Mouse (Mus musculus) bone marrow macrophage, adult 2 months (primary cell): ENCODE measurements around the gene Hpf1. TPM values are rescaled to one million over a fixed set of nuclear protein-coding genes. Genes with fewer than 3 reads are reported as not detected.

Source experiments
- H3K27ac ChIP-seq: 2 replicates; pipeline ENCODE4 v1.5.1; 2012; ENCODE audit warnings: low read depth, low read length; ENCODE audit not compliant: insufficient read depth
- H3K4me1 ChIP-seq: 2 replicates; pipeline ENCODE4 v1.6.1; 2012; ENCODE audit warnings: low read length; ENCODE audit not compliant: control insufficient read depth, insufficient read depth
- H3K4me3 ChIP-seq: 2 replicates; pipeline ENCODE4 v1.5.1; 2012; ENCODE audit warnings: mild to moderate bottlenecking, low read length, moderate library complexity; ENCODE audit not compliant: insufficient read depth
- CTCF ChIP-seq: IDR thresholded peaks from 2 replicates; pipeline ENCODE4 v1.5.1; 2012; ENCODE audit warnings: low read depth, mild to moderate bottlenecking, low read length, moderate library complexity
- POLR2A ChIP-seq: IDR thresholded peaks from 2 replicates; pipeline ENCODE4 v1.6.1; 2012; ENCODE audit warnings: mild to moderate bottlenecking, low read depth, low read length, borderline replicate concordance
- polyA plus RNA-seq: library from polyadenylated mRNA; stranded (reverse); fragments of >200 nt; gene quantifications from 2 replicates; pipeline ENCODE4 v1.2.4, GENCODE M21; 2012; ENCODE audit not compliant: missing spikeins, insufficient read depth, insufficient read length

Gene Hpf1
- polyA plus RNA-seq, 1 experiment: 54.3 TPM

DNA sequence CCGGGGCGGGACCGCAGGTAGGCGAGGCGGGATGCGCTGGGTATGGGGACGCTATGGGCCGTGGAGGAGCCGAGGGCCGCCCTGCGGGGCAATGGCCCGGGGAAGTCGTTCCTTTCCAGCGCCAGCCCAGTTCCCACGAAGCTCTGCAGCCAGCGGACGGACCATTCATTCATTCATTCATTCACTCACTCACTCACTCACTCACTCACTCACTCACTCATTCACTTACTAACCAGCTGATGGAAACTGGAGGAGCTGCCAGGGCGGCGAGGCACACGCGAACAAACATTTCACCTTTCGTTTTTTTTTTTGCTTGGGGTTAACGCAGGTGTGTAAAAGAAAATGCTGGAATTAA lies 279 bp downstream of the Hpf1 start:
- peak overlapping the region; percentile 87 for H3K4me3 ChIP-seq
- TF ChIP-seq POLR2A (no peak), CTCF (no peak)
- peaks cover 43% of the 10 kb centered on the region for H3K4me1 ChIP-seq
- peak overlapping the region; percentile 35 for H3K27ac ChIP-seq

DNA sequence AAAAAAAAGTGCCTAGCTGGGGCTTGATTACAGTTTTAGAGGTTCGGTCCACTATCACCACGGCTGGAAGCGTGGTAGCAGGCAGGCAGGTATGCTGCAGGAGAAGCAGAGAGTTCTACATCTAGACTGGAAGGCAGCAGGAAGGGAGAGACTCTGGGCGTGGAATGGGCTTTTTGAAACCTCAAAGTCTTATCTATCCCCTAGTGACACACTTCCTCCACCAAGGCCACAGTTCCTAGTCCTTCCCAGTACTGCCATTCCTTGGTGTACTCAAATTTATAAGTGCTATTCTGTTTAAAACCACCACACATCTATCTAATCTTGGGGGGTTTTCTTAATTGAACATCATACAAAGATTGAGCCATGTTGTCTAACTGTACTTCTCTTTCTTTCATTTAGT lies 1.5 kb downstream of the Hpf1 start:
- Histone ChIP-seq H3K4me1 (peaks cover 42% of the 10 kb centered on the region), H3K4me3 (no peak overlapping the region), H3K27ac (no peak overlapping the region)
- TF ChIP-seq CTCF (no peak), POLR2A (no peak)

DNA sequence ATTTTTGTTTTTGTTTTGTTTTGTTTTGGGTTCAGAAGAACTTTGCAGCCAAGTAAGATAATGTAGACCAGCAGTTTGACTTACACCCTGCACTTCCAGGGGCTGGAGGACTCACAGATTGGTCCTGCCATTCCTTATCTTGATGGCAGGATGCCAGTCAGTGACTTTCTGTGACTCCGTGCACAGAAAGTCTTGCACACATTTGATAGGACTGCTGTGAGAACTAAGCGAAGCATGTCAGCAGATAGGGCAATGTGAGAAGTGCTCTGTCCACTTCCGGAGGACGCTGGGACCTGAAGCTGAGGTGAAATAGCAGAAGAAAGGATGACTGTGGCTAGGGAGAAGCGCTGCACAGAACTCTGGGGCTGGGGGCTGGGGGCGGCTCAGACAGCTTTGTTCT lies 5.7 kb downstream of the Hpf1 start:
- Histone ChIP-seq H3K4me1 (peaks cover 33% of the 10 kb centered on the region), H3K4me3 (no peak overlapping the region), H3K27ac (no peak overlapping the region)
- TF ChIP-seq CTCF (no peak), POLR2A (no peak)

DNA sequence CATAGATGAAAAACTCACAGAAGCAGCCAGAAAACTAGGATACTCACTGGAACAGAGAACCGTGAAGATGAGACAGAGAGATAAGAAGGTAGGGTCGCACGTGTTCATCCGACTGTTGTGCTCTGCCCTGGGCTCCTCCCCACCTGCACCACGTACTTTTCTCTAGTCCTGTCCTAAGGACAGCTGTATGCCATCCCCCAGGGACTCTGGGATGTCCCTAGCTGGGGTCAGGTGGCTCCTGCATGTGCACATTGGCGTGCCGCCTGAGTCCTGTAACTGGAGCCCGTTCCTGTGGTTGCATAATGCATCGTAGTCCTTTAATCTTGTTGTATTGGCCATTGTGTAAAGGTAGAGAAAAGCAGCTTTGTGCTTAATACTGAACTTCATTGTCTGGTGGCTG lies 9.9 kb downstream of the Hpf1 start:
- peaks cover 10% of the 10 kb centered on the region for H3K4me1 ChIP-seq
- H3K4me3 ChIP-seq: no peak overlapping the region
- no peak overlapping the region for H3K27ac ChIP-seq
- TF ChIP-seq POLR2A: no peak
- no peak for TF ChIP-seq CTCF

DNA sequence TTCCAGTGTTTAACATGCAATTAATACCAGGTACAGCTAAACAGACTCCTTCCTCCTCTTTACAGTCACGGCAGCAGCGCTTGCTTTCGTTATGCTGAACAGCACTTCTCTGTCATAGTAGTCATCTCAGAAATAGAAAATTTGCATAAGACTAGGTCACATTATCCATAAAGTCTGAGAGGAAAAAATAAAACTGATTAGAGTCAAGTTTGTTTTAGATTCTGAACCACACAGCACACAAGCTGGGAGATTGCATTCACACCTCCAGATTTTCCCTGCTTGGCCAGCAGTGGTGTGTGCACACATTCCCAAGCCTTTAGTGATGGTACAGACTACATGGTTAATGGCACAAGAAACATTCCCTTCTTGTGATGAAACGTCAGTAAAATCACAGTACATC lies 21.9 kb downstream of the Hpf1 start:
- no peaks in the 10 kb centered on the region for H3K4me1 ChIP-seq
- no peak for TF ChIP-seq POLR2A
- H3K27ac ChIP-seq: no peak overlapping the region
- H3K4me3 ChIP-seq: no peak overlapping the region

DNA sequence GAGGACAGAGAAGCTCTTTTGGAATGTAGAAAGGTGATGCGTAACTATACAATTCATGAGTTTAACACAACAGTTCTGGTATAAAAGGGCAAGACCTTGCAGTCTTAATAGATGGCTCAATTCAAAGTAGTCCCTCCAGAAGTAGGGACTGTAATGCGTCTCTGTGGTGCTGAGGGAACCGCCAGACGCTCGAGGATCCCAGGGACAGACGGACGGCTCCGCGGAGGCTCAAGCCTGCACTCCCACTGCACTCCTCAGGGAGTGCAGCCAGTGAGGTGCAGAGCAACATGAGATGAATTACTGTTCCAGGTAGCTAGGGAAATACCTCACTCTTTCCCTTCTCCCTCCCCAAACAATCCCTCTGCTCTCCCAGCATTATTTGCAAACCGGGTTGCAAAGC lies 22.3 kb downstream of the Hpf1 start:
- no peaks in the 10 kb centered on the region for H3K4me1 ChIP-seq
- H3K27ac ChIP-seq: no peak overlapping the region
- no peak for TF ChIP-seq CTCF
- TF ChIP-seq POLR2A: no peak
- H3K4me3 ChIP-seq: no peak overlapping the region

DNA sequence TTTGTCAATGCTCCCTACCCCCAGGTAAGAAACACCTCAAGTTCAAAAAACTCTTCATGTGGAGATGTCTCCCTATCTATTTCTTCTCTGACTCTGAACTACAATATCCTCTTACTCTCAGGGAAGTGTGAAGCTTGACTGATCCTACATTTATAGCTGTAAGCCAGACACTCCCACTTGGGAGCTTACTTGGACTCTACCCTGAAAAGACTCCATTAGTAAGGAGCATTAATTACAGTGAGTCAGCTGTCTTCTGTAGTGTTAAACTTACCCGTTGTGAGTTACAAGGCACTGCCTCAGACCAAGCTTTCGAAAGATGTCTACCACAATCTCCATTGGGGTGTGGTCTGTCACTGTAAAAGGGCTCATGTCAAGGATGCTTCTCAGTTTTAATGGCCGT lies 28.9 kb downstream of the Hpf1 start:
- H3K4me1 ChIP-seq: peaks cover 19% of the 10 kb centered on the region
- TF ChIP-seq POLR2A (no peak), CTCF (no peak)
- H3K4me3 ChIP-seq: no peak overlapping the region
- no peak overlapping the region for H3K27ac ChIP-seq

DNA sequence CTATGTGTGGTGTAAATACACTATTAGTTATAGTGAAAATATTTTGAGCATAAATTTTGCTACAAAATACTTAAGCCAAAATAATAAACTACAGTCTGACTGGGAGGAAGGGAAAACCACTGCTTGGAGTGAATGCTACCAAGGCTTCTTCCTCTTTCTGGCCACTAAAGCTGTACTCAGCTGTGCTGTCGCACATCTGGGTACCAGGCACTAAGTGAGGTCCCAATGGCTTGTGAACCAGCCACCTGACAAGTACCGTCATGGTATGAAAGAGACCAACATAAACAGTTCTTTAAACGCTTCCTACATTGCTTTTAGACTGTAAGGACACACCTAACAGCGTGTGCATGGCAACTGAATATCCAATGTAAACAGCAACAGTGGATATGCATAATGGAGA lies 30.0 kb downstream of the Hpf1 start:
- H3K4me1 ChIP-seq: peaks cover 19% of the 10 kb centered on the region
- H3K4me3 ChIP-seq: no peak overlapping the region
- no peak for TF ChIP-seq POLR2A
- TF ChIP-seq CTCF: no peak
- no peak overlapping the region for H3K27ac ChIP-seq

DNA sequence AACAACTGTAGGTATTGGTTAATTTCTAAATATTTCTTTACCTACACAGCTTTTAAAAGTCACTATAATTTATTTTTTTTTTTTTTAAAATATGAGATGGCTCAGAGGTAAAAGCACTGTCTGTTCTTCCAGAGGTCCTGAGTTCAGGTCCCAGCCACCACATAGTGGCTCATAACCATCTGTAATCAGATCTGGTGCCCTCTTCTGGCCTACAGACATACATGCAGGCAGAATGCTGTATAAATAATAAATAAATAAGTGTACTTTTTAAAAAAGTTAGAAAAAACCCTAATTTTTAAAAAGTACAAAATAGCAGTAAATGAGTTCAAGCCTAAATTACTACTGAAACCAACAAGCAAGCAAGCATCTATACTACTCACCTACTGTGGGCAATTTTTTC lies 43.4 kb downstream of the Hpf1 start:
- Histone ChIP-seq H3K27ac (no peak overlapping the region), H3K4me1 (no peaks in the 10 kb centered on the region), H3K4me3 (no peak overlapping the region)
- TF ChIP-seq CTCF (no peak), POLR2A (no peak)

DNA sequence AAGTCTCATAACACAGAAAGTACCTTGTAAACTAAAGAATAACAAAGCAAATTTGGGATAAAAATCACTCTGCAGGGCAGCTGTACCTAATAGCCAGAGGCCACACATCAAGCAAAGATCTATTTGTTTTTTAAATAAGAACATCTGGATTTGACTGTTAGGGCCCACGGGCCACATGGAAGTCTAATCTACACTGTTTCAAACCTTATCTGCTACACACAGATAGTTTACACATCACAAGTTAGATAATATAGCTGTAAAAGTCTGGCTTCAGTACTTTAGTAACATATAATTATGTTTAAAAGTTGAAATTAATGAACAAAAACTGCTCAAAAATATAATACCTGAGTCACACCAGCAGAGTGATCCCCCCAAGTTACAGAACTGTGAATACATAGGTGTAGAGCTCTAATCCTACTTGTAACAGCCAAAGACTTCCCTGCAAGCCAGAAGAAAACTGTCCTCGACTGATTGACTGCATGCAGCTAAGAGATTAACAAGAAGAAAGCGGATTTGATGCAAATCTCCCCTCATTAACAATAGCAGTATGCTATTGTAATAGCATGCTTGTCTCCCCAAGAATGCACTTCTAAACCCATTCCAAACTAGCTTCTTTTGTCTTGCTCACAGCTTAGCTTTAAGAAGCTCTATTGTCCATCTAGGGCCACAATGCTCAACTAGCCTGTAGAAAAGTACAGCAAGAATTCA lies 48.7 kb downstream of the Hpf1 start:
- Histone ChIP-seq H3K4me3 (no peak overlapping the region), H3K27ac (no peak overlapping the region), H3K4me1 (peaks cover 4% of the 10 kb centered on the region; the same call in 1 of the 2 replicates)
- TF ChIP-seq CTCF (no peak), POLR2A (no peak)

DNA sequence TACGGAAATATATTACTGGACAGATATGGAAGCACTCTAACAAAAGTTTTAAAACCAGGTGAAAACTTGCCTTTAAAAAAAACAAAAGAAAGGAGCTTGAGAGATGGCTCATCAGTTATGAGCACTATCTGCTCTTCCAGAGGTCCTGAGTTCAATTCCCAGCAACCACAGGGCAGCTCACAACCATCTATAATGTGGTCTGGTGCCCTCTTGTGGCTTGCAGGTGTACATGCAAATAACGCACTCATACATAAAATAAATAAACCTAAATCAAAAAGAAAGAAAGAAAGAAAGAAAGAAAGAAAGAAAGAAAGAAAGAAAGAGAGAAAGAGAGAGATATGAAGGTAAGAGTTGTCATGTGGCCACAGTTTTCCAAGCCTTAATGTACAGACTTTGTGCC lies 52.6 kb downstream of the Hpf1 start:
- Histone ChIP-seq H3K4me1 (peaks cover 4% of the 10 kb centered on the region; the same call in 1 of the 2 replicates), H3K4me3 (no peak overlapping the region), H3K27ac (no peak overlapping the region)
- TF ChIP-seq CTCF (no peak), POLR2A (no peak)

DNA sequence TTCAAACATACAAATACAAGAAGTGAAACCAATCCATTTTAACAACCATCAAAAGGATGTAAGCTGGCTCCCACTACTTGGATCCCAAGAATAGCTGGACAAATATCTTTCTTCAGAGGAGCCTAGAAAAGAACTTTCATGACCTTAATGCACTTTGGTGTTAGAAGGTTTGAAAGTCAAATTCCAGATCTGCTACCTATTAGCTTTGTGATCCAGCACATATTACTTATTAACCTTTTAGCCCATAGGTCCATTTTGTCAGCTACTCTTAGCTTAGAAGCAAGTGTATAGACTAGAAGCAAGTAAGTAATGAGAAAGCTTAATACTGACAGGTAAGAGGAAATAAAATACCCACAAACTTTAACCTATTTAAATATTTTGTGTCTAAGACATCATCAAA lies 57.3 kb downstream of the Hpf1 start:
- no peak overlapping the region for H3K27ac ChIP-seq
- H3K4me3 ChIP-seq: no peak overlapping the region
- H3K4me1 ChIP-seq: peaks cover 10% of the 10 kb centered on the region
- no peak for TF ChIP-seq POLR2A
- no peak for TF ChIP-seq CTCF
